Mouse (Mus musculus): ENCODE data around the gene Ypel5. TPM values are rescaled to one million over a fixed set of nuclear protein-coding genes. Genes with fewer than 3 reads are reported as not detected.

Gene Ypel5
- 2.4 and 7.4 TPM in 2 replicates for polyA plus RNA-seq (2012; rRNA removed)

DNA sequence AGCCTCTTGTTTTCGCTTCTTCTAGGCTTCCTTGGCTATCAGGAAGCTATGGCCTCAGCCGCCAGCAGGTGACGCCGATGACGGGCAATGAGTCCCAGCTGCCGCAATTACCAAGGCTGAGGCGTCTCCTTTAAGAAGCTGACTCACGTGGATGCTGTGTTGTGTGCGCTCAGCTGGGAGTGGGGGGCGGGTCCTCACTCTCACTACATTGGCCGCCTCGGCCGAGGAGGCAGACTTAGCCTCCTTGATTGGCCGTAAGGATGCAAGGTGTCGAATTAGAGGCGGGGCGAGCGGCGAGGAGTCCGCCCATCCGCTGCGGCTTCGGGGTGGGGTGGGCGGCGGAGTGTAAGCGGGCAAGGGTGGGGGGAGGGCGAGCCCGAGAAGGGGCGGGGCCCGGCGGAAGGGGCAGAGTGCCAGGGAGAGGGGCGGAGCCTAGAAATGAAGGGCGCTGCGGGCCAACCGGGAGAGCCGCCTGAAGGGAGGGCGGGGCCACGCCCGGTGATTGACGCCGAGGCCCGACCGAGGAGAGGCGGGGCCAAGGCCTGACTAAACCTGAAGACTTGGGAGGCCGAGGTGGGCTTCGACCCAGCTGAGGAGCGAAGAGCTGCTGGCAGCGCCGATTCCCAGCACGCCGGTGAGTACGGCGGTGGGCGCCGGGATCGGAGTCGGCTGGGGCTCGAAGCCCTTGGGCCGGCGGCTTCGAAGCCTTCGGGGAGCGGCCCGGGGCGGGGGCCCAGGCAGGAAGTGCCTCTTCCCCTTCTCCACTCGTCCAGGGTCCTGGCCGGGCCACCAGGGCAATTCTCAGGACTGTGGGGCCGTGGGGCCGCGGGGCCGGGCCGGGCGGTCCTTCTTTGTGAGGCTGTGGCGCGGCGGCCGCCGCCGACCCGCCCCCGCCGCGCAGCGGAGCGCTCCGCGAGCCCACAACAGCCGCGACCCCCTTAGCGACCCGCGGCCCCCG is at the start of gene Ypel5:
TSS of gene Ypel5 (plus strand) at position 296 of the 958 bp plus-strand sequence.
- peak; percentile 48; the same call in 1 of the 2 replicates for TF ChIP-seq CTCF (IDR thresholded peaks at IDR 0.05; ENCODE audit: extremely low read depth, insufficient read length, insufficient replicate concordance, low read depth, low read length)
- peak; percentile 83 for TF ChIP-seq POLR2A (IDR thresholded peaks at IDR 0.05; ENCODE audit: low read depth, low read length)
- H3K36me3 ChIP-seq (ENCODE audit: control insufficient read depth, insufficient read depth, low read length) = peaks cover 3% of the 10 kb centered on the region; the same call in 1 of the 2 replicates
- peaks cover 4% of the 10 kb centered on the region; the same call in 1 of the 2 replicates for H3K4me1 ChIP-seq (ENCODE audit: control insufficient read depth, insufficient read depth, insufficient read length, low read length)
- peak within 1 kb of the TSS; percentile 93 for H3K4me3 ChIP-seq (ENCODE audit: low read depth, low read length)
- peak within 1 kb of the TSS; percentile 98 for H3K27ac ChIP-seq (ENCODE audit: insufficient read depth, low read depth, low read length)
- H3K27me3 ChIP-seq (ENCODE audit: control insufficient read depth, insufficient read depth, low read length) = no peaks in the 10 kb centered on the region
- 2% methylated on average over 82 of the region's 93 CpGs for WGBS

DNA sequence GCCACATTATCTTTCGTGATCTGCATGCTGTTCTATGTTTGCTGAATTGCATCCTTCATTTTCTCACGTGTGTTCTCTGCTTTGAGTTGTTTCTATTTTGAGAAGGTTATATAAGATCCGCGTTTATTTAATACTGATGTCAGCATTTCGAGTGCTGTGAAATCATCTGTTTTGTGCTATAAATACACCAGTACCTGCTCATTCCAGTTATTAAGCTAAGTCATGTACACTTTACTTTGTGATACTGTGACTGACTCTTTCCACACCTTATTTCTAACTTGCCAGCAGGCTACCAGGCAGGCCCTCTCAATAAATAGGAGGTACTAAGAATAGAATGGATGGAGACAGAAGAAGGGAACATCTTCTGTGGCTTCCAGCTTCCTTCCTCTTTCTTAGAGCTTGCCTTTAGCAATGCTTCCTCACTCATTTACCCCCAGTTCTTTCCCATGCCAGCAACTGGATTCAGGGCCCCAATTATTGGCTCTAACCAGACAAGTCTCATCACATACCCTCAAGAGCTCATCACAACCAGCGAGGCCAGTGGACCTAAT is 48.3 kb upstream of the Ypel5 start:
- Histone ChIP-seq H3K4me3 (ENCODE audit: low read depth, low read length) (no peak overlapping the region), H3K4me1 (ENCODE audit: control insufficient read depth, insufficient read depth, insufficient read length, low read length) (no peaks in the 10 kb centered on the region), H3K27ac (ENCODE audit: insufficient read depth, low read depth, low read length) (no peak overlapping the region), H3K27me3 (ENCODE audit: control insufficient read depth, insufficient read depth, low read length) (no peaks in the 10 kb centered on the region), H3K36me3 (ENCODE audit: control insufficient read depth, insufficient read depth, low read length) (no peaks in the 10 kb centered on the region)
- TF ChIP-seq POLR2A (IDR thresholded peaks at IDR 0.05; ENCODE audit: low read depth, low read length) (no peak), CTCF (IDR thresholded peaks at IDR 0.05; ENCODE audit: extremely low read depth, insufficient read length, insufficient replicate concordance, low read depth, low read length) (no peak)
- WGBS = 51% methylated on average over 6 of the region's 6 CpGs

DNA sequence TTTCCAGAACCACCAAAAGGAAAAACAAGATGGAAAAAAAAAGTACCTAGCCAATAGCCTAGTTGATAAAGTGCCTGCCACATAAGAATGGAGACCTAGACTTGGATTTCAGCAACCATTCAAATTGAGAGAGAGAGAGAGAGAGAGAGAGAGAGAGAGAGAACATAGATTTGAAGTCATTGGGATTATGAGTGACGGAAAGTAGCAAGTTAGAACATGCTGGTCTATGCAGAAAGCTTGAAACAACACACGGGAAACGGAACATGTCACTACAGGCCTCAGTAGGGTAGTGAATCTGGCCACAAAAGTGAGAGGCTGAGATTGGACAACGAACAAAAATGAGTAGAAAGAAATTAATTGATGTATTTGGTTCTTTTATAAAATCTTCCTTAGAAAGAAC is 43.0 kb upstream of the Ypel5 start:
- Histone ChIP-seq H3K27me3 (ENCODE audit: control insufficient read depth, insufficient read depth, low read length) (no peaks in the 10 kb centered on the region), H3K27ac (ENCODE audit: insufficient read depth, low read depth, low read length) (no peak overlapping the region), H3K4me1 (ENCODE audit: control insufficient read depth, insufficient read depth, insufficient read length, low read length) (0 out of 2 replicates have a peak, but pooled peaks cover 2% of the 10 kb centered on the region), H3K4me3 (ENCODE audit: low read depth, low read length) (no peak overlapping the region), H3K36me3 (ENCODE audit: control insufficient read depth, insufficient read depth, low read length) (no peaks in the 10 kb centered on the region)
- TF ChIP-seq POLR2A (IDR thresholded peaks at IDR 0.05; ENCODE audit: low read depth, low read length) (no peak), CTCF (IDR thresholded peaks at IDR 0.05; ENCODE audit: extremely low read depth, insufficient read length, insufficient replicate concordance, low read depth, low read length) (no peak)
- WGBS = 91% methylated on average over 4 of the region's 4 CpGs

DNA sequence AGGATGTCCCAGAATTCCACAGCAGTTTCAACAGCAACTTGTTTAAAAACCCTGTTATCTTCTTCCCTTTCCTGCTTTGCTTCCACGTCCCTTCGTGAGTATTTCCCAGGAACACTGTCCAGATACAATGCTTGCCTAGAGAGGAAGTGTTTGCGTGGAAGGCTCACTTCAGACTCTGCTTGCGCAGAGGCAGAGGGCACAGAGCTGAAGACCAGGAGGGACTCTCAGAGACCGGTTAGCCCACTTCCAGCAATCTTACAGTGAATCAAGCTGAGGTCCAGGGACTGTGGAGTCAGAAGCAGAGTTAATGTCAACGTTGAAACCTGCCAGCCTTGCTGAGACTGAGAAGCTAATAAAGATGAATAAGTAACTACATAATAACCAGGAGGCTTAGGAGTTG is 41.6 kb upstream of the Ypel5 start:
- Histone ChIP-seq H3K4me1 (ENCODE audit: control insufficient read depth, insufficient read depth, insufficient read length, low read length) (0 out of 2 replicates have a peak, but pooled peaks cover 2% of the 10 kb centered on the region), H3K36me3 (ENCODE audit: control insufficient read depth, insufficient read depth, low read length) (no peaks in the 10 kb centered on the region), H3K4me3 (ENCODE audit: low read depth, low read length) (no peak overlapping the region), H3K27me3 (ENCODE audit: control insufficient read depth, insufficient read depth, low read length) (no peaks in the 10 kb centered on the region), H3K27ac (ENCODE audit: insufficient read depth, low read depth, low read length) (no peak overlapping the region)
- TF ChIP-seq POLR2A (IDR thresholded peaks at IDR 0.05; ENCODE audit: low read depth, low read length) (no peak), CTCF (IDR thresholded peaks at IDR 0.05; ENCODE audit: extremely low read depth, insufficient read length, insufficient replicate concordance, low read depth, low read length) (no peak)
- WGBS = 19% methylated on average over 6 of the region's 6 CpGs

DNA sequence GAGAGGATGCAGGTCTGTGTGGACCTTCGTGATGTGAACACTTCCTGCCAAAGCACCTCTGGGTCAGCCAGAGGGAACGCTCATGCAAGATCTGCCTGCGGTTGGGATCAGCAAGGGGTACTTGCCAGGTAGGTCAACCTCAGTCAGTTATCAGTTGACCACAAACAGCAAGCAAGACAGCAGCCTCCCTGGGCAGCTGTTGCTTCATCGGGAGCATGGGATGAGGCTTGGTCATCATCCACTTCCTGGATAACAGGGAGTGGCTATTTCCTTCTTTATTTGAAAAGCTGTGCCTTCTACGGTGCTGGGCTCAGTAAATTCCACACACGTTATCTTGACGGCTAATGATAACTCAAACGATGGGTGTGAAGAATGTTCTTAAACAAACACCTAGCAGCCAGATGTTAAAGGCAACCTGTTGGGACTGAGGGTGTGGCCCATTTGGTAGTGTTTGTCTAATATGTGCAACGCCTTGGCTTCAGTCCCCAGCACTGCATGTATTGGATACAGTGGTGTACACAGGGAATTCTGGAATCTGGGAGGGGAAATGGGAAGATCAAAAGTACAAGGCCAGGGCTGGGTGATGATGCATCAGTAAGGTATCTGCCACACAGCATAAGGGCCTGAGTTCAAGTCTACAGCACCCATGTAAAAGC is 40.7 kb upstream of the Ypel5 start:
- H3K4me1 ChIP-seq (ENCODE audit: control insufficient read depth, insufficient read depth, insufficient read length, low read length) = 0 out of 2 replicates have a peak, but pooled peaks cover 2% of the 10 kb centered on the region
- H3K27ac ChIP-seq (ENCODE audit: insufficient read depth, low read depth, low read length) = no peak overlapping the region
- no peak for TF ChIP-seq POLR2A (IDR thresholded peaks at IDR 0.05; ENCODE audit: low read depth, low read length)
- no peak for TF ChIP-seq CTCF (IDR thresholded peaks at IDR 0.05; ENCODE audit: extremely low read depth, insufficient read length, insufficient replicate concordance, low read depth, low read length)
- no peaks in the 10 kb centered on the region for H3K27me3 ChIP-seq (ENCODE audit: control insufficient read depth, insufficient read depth, low read length)
- no peaks in the 10 kb centered on the region for H3K36me3 ChIP-seq (ENCODE audit: control insufficient read depth, insufficient read depth, low read length)
- H3K4me3 ChIP-seq (ENCODE audit: low read depth, low read length) = no peak overlapping the region
- 10% methylated on average over 9 of the region's 9 CpGs for WGBS

DNA sequence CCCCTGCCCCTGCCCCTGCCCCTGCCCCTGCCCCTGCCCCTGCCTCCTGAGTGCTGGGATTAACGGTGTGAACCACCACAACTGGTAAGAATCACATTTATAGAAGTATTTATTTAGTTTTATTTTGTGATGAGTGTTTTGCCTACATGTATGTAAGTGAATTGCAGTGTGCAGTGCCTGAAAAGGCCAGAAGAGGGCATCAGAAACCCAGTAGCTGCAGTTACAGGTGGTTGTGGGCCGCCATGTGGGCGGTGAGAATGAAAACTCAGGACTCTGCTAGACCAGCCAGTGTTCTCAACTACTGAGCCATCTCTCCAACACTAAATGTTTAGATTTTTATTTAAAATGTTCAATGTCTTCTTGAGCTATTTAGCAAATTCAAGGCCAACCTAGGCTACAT is 39.7 kb upstream of the Ypel5 start:
- Histone ChIP-seq H3K4me3 (ENCODE audit: low read depth, low read length) (no peak overlapping the region), H3K4me1 (ENCODE audit: control insufficient read depth, insufficient read depth, insufficient read length, low read length) (0 out of 2 replicates have a peak, but pooled peaks cover 2% of the 10 kb centered on the region), H3K36me3 (ENCODE audit: control insufficient read depth, insufficient read depth, low read length) (no peaks in the 10 kb centered on the region), H3K27me3 (ENCODE audit: control insufficient read depth, insufficient read depth, low read length) (no peaks in the 10 kb centered on the region), H3K27ac (ENCODE audit: insufficient read depth, low read depth, low read length) (no peak overlapping the region)
- 92% methylated on average over 3 of the region's 3 CpGs for WGBS
- TF ChIP-seq POLR2A (IDR thresholded peaks at IDR 0.05; ENCODE audit: low read depth, low read length) (no peak), CTCF (IDR thresholded peaks at IDR 0.05; ENCODE audit: extremely low read depth, insufficient read length, insufficient replicate concordance, low read depth, low read length) (peak; percentile 15; the same call in 1 of the 2 replicates)
